Mouse (Mus musculus) neutrophil, adult 5-6 weeks (primary cell): ENCODE measurements around the gene Hsf4. TPM values are rescaled to one million over a fixed set of nuclear protein-coding genes. Genes with fewer than 3 reads are reported as not detected.
A peak's percentile ranks its signal among the peaks of the same experiment; 100 is the strongest.
"Not testable (repeated sequence)": the region's sequence is repeated elsewhere in the genome, so short reads cannot be mapped to it uniquely, and the experiment has no call there.

Experiments used
- ATAC-seq: fragments of 151-379, 151-347 bp; 2 replicates; pipeline ENCODE4 v1.8.0; 2017; ENCODE audit warnings: mild to moderate bottlenecking, moderate TSS enrichment; ENCODE audit not compliant: insufficient number of reproducible peaks, poor library complexity, low FRiP score, severe bottlenecking; ENCODE audit errors: extremely low read depth
- total RNA-seq: library from RNA; stranded (forward); fragments of 200-1000 nt; gene quantifications from 2 replicates; pipeline ENCODE4 v1.2.3, GENCODE M21; 2017

Hsf4 gene
- total RNA-seq, 1 experiment from 2014 or later = not detected

DNA sequence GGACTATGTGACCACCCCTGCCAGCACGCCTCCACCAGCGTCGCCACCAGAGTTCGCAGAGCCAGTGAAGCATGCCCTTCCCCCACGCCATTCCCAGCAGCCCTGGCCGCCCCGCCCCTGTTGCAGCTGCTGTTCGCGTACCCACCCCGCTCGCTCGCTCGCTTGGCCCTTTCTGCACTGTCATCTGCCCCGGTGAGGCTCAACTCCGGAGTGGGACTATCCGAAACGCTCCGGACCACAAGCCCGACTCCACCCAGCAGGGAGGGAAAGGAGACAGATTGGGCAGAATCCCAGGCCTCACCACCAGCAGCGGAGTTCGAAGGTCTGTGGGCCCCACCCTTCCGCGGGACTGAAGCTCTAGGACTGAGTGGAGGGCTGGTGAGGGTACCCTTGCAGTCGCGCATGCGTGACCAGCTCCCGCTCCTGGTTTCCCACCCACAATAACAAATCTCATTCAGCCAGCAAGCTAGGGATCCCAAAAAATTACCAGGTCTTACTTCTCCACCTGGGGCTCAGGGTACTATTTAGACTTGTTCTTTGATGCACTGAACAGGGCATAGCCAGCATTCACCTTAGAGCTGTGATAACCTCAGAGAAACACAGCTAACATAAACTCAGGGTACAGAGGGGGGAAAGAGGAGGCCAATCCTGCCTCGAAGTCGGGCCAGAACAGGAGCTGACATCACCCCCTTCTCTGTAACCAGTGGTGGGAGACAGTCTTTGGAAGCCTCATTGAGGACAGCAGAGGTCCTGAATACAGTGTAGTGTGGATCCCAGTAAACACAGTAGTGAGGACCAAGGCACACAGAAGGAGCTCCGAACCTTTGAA is 6.9 kb downstream of the Hsf4 start:
- ATAC-seq = no peak

DNA sequence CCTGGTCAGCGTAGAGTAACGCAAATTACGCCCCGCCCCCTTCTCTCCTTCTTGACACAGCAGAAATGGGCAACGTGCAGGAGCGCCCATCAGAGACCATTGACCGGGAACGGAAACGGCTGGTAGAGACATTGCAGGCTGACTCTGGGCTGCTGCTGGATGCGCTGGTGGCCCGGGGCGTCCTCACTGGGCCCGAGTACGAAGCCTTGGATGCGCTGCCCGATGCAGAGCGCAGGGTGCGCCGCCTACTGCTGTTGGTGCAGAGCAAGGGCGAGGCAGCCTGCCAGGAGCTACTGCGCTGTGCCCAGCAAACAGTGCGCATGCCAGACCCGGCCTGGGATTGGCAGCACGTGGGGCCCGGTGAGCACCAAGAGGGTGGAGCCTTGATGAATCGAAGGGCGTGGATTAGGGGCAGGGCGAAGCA is 9.3 kb downstream of the Hsf4 start:
- peak; percentile 21; the same call in 1 of the 2 replicates for ATAC-seq

DNA sequence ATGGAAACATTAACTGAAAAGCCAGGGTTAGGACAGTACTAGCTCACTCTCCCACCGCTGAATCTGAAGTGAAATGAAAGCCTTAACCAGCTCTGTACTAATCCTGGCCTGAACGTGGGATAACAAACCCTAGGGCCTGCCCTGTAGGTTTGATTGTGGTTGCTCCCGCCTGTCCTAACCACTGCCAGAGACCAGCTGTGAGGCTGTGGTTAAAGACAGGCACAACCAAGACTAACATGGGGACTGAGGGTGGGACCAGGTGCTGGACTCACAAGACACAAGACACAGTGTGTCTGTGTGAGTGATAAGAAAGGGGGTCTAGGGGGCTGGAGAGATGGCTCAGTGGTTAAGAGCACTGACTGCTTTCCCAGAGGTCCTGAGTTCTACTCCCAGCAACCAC is 11.0 kb downstream of the Hsf4 start:
- ATAC-seq = no peak

DNA sequence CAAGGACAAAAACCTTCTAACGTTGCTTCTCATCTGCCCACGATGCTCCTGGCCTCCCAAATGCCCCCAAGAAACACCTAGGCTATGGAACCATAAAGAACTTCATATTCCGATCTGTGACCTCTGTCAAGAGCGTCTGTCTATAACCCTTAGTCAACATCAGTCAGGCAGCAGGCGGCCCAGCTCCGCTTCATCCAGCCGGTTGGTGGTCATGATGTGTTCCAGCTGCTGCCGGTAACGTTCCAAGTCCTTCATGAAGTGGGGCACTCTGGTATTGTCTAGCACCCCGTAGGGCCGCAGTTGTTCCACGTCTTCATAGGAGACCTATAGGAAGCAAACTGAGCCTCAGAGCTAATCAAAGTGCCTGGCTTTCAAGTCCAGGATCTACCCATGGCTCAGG is 12.2 kb downstream of the Hsf4 start:
- ATAC-seq = no peak

DNA sequence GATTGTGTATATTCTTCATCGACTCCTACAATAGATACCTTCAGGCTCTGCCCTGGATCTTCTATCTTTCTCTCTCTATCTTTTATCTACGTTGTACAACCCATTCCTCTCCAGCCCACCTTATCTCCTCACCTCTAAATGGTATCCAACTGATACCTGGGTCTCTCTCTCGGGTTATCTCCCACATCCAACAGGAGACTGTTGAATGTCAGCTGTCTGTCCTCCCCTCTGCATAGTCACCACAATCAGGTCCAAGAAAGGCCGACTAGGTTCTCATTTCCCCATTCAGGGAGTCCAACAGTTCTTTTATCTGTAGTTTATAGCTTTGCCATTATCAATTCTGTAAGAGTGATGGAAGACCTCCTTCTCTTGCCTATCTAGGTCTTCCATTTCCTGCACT is 12.6 kb downstream of the Hsf4 start:
- ATAC-seq = no peak

DNA sequence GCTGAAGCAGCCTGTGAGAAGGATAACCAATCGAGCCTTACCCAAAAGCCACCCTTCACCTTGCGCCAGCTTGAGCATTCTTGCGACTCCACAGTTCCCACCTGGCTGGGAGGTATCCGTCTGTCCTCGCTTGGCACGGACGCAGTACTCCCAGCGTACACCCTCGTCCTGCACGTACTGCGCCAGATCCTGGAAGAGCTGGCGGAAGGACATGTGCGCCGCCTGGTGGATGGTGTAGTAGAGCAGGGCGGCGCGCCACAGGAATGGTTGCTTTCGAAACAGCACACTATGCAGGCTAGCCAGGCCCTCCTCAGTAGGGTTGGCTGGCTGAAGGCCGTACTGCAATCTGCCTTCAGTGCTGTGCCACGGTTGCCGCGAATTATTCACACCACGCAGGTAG is 13.5 kb downstream of the Hsf4 start:
- peak; percentile 46; the same call in 1 of the 2 replicates for ATAC-seq

- ATAC-seq = no peak
Observed at GRCm38 (mm10) chr8:105285514-105285913, 15.9 kb downstream of the Hsf4 start.

DNA sequence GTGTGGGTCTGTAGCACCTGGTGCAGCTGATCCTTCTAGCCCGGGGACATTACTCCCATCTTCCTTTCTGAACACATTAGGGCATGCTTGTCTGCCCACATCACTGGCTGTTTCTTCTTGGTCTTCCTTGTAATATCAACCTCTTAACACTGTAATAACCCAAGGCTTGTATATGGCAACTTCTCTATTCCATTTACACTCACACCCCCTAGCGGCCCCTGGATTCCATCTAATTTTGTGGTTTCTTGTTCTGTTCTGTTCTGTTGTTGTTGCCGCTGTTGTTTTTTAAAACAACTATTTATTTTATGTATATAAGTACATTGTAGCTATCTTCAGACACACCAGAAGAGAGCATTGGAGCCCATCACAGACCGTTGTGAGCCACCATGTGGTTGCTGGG is 17.3 kb downstream of the Hsf4 start:
- no peak for ATAC-seq

- ATAC-seq = no peak
Observed at GRCm38 (mm10) chr8:105288231-105288630, 18.6 kb downstream of the Hsf4 start.

- ATAC-seq = peak; percentile 73
Observed at GRCm38 (mm10) chr8:105288958-105289732, 19.5 kb downstream of the Hsf4 start.

DNA sequence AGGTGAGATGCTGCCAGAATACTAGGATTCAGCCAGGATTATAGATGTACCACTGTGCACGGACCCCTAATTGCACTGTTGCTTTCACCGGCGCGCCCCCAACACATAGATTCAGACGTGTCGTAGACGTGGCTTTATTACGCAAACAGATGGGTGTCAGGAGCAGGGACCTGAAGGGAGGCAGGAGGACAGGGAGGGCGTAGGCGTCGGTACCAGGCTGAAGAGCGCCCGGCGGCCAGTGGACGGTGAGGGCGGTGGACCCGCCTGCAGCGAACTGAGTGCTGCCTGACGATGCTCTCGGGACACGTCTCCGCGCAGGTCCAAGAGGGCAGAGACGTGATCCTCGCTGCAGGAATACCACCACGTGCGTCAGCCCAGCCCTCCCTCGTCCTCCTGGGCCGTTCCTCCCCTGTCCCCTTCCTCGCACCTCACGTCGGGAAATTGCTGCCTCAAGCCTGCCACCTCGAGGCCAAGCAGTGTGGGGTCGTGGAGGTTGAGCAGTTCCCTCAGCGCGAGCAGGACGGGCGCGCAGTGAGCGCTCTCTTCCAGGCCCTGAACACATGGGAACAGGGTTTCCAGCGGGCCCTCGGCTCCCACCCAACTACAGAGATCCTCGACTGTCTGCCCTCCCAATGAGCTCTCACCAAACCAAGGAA is 20.3 kb downstream of the Hsf4 start, which contains the start of gene 4931428F04Rik:
4931428F04Rik (minus strand) TSS at position 60 of the 656 bp plus-strand sequence.
- 0 out of 2 replicates have a peak, but pooled peaks have one; percentile 17 for ATAC-seq

- ATAC-seq = peak; percentile 55
Observed at GRCm38 (mm10) chr8:105290554-105291314, 21.1 kb downstream of the Hsf4 start.

DNA sequence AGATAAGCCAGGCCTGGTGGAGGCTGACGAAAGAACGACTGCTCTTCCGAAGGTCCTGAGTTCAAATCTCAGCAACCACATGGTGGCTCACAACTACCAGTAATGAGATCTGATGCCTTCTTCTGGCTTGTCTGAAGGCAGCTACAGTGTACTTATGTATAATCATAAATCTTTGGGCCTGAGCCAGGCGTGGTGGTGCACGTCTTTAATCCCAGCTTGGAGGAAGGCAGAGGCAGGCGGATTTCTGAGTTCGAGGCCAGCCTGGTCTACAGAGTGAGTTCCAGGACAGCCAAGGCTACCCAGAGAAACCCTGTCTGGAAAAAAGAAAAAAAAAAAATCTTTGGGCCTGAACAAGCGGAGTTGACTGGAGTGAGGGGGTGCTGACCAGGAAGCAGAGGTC is 21.8 kb downstream of the Hsf4 start:
- not testable (repeated sequence) for ATAC-seq

DNA sequence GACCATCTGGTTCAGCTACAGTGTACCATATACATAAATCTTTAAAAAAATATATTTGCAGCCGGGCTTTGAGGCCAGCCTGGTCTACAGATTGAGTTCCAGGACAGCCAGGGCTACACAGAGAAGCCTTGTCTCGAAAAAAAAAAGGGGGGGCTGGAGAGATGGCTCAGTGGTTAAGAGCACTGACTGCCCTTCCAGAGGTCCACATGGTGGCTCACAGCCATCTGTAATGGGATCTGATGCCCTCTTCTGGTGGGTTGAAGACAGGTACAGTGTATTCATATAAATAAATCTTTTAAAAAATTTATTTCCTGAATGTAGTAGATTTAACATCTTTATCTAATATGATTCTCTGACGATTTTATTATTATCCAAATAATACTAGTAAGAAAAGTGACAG is 22.2 kb downstream of the Hsf4 start:
- not testable (repeated sequence) for ATAC-seq

DNA sequence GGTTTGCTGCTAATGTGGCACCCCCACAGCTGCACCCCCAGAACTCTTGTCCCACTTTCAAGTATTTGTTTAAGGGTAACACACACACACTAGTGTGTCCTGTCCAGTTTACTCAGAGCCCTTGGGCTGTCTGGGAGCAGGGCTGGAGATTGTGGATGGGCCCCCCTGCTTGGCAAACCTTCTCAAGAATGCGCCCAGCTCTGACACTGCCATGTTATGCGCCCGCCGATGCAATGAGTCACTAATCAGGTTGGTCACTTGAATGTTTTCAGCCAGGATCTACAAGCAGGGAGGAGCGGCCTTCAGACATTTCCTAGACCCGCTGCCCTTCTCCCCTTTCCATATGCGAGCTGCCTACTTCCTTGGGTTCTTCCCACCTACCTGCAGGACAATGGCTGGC is 22.9 kb downstream of the Hsf4 start:
- no peak for ATAC-seq

DNA sequence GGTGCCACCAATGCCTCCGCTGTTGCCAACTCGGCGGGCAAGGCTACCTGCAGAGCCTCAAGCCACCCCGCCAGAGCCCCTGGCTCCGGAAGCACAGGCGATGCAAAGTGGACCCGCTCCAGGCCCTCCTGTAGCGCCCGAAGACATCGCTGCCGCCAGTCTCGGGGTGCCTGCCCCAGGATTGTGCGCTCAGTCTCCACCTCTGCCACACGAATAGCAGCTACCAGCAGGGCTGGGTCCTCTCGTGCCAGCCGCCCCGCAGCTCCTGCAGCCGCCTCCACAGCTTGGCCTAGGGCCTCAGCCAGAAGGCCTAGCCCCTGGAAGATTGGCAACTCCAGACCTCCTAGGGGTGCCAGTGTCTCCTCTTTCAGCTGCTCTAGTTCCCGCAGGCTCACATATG is 23.8 kb downstream of the Hsf4 start:
- ATAC-seq = no peak

GRCm38 (mm10) chr8:105294776-105295175 is 25.2 kb downstream of the Hsf4 start:
- no peak for ATAC-seq

GRCm38 (mm10) chr8:105295256-105295655 is 25.7 kb downstream of the Hsf4 start:
- no peak for ATAC-seq
